Mouse (Mus musculus) gastrocnemius, adult 8-10 months (tissue): ENCODE results near the gene Hoxd8. TPM values are rescaled to one million over a fixed set of nuclear protein-coding genes. Genes with fewer than 3 reads are reported as not detected.

ENCODE experiments used
- DNase-seq, 2 experiments: peaks; one replicate each; pipeline ENCODE4 v3.0.0; 2022; ENCODE audit warnings: low spot score in 2 of 2
- total RNA-seq, 4 experiments: library from RNA; stranded (reverse); gene quantifications; 2 replicates each; pipeline ENCODE4 v1.2.4; 2022

Hoxd8 gene
- total RNA-seq, 4 experiments from 2014 or later, result 46.8 to 53.5 (median 51.3) TPM

DNA sequence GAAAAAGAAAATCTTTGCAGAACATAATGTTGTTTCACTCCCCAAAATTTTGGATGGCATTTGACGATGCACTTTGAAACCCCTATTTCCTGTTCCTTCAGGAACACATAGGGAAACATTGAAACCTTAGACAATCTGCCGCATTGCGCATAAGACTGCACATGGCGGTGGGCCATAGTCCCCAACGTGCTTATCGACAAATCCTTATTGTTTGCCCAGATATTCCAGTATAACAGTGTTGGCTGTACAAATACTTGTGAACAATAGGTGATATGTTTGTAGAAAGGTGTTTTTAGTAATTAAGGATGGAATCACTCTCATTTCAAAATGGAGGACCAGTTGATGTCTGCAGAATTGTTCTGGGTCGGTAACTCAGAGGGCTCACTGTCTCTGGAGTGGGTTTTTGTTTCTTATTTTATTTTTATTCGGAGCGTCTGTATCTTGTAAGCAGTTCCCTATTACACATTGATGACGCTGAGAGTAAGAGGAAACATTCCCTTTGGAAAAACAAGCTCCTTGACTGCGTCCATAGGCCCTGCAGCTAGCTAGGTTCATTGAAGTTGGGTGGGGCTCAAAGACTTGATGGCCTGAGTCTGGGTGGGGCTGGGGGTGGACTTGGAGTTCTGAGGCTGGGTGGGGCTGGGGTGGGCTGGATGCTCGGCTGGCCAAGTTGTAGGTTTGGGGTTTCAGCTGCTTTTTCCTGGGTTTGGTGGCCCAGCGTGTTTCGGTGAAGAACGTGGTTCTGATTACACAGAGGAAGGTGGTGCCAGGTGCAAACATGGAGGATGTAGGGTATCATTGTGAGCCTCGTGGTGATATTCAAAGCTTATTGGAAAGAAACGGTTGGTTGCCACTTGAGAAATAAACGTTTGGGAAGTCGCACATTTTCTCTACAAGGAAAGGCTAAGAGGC lies 9.1 kb downstream of the Hoxd8 start:
- no peak for DNase-seq

DNA sequence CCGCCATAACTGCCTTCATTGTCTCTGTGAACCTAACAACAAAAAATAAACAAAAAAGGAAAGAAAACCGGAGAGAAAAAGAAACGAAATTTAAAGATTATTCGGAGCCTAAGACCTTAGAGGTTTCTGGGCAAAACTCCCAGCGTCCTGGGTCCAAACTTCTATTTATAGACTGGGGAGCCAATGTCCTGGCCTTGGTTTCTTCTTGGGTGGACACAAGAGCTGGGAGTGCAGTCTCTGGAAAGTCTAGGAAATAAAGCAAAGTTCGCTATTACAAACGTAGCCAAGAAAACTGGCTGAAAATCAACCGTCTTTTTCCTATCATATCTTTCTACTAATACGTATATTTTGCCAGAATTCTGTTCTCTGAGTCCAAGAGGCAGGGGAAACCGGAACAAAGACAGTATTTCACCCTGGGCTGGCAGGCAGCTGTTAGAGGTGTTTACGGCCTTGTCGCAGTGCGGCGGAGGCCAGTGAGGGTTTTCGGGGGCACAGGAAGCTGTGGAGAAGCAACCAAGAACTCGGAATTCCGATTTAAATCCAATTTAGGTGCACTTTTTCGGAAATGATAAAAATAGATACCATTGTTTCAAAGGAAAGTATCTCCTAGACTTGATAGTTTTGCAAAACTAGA lies 9.9 kb downstream of the Hoxd8 start:
- DNase-seq, result no peak

DNA sequence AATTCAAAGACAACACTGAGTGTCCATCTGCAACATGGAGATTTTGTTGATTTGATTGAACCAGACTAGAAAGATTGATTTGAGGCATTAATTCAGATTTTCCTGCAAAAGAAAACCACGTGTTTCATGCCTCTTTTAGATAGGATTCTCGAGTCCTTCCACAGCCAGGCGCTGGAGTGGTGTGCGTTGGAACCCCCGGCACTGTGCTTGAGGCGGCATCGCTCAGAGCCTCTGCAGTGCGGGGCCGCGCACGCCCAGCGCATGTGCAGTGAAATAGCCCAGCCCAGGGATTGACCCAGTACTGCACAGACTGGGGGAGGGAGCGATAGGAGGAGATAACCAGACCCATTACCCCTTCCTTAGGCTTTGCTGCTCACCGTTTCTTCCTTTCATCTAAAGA lies 10.5 kb downstream of the Hoxd8 start:
- DNase-seq, result no peak

DNA sequence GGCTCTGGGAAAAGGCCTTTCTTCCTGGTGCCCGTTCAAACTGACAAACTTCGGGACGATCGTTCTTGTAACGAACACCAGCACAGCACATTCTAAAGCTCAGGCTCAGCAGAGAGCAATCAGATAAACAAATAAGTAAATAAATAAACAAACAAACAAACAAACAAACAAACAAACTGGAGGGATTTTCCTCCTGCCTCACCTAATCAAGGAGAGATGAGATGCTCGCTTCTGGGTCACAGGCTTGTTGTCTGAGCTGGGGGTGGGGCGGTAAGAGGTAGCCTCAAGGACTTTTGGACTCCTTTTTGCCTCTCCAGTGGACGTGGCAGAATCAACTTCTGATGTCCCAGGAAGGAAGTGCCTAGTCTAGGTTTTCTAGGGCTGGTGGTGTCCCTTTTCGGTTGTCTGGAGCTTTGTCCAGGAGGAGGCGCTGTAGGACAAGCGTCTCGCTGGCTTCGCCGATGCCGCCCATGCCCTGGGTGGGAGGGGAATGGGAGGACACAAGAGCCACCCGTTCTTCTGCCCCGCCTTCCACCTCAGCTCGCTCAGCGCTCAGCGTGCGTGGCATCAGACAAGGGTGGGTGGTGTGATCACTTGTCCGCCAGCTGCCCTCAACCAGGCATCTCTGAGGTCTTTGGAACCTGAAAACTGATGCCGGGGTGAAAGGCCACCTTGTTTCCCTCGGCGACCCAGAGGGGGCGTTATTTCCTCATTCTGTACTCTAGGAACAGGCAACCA lies 11.3 kb downstream of the Hoxd8 start:
- peak; percentile 72 to 79 for DNase-seq

GRCm38 (mm10) chr2:74720384-74720783 lies 16.0 kb downstream of the Hoxd8 start:
- DNase-seq, result no peak

GRCm38 (mm10) chr2:74720955-74721491 lies 16.6 kb downstream of the Hoxd8 start:
- no peak for DNase-seq

DNA sequence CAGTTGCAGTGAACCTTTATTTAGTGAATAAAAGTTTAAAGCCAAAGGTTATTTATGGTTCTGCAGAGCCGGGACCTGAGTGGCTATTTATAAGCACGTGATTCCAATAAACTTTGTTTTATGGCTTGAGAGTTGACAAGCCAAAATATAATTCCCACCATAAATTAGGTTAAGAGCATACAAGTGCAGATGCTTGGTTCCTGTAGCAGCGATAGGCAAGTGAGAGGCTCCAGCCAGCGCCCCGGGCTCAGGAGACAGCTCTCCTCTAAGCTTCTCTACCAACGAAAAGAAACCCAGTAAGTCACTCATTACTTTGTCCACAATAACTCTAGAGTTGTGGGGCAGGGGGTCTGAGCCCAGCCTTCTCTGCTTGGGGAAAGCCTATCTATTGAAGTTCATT lies 17.5 kb downstream of the Hoxd8 start:
- DNase-seq, result no peak

- no peak for DNase-seq
These were observed 18.5 kb downstream of the Hoxd8 start for GRCm38 (mm10) chr2:74722949-74723348.

- no peak for DNase-seq
These were observed 20.0 kb downstream of the Hoxd8 start for GRCm38 (mm10) chr2:74724244-74725015.

GRCm38 (mm10) chr2:74725171-74725570 lies 20.8 kb downstream of the Hoxd8 start:
- DNase-seq, result no peak

DNA sequence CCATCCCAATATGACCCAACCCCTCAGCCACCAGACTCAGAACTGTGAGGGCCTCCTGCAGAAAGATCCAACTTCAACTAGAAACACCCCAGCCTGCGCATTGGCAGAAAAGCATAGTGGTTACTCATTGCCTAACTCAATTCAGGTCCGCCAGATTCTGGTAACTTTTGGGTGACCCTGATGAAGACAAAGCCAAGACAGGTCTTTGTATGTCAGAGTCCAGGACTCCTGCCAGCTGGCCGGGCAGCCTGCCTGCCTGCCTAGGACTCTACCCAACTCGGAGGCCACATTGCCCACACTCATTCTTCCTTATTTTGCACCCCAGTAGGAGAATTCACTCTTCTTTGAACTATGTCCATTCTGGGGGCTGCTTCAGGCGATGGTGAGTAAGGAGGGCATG lies 22.1 kb downstream of the Hoxd8 start, which contains the start of gene Gm28230:
Gm28230 (plus strand) TSS at position 178 of the 400 bp plus-strand sequence.
- DNase-seq, result no peak

DNA sequence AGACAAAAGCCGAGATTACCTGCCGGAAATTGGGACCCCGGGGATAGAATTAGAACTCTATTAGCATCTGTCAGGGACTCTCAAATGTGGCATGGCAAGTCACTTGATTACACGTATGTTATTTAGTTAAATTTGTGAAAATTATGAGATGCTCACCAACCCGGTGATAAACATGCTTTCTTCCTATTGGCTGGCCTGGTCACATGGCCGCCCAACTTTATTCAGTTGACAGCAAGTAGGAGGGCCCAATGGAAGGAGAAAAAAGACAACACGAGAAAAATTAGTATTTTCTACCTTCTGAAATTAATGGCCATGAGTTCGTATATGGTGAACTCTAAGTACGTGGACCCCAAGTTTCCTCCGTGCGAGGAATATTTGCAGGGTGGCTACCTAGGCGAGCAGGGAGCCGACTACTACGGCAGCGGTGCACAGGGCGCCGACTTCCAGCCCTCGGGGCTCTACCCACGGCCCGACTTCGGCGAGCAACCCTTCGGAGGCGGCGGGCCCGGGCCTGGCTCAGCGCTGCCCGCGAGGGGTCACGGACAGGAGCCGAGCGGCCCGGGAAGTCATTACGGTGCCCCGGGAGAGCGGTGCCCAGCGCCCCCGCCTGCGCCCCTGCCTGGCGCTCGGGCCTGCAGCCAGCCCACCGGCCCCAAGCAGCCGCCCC lies 22.7 kb downstream of the Hoxd8 start:
- DNase-seq, result no peak

GRCm38 (mm10) chr2:74727640-74728302 lies 23.4 kb downstream of the Hoxd8 start:
- no peak for DNase-seq

- DNase-seq, result no peak
These were observed 23.9 kb downstream of the Hoxd8 start for GRCm38 (mm10) chr2:74728303-74728680.

GRCm38 (mm10) chr2:74730331-74730730 lies 25.9 kb downstream of the Hoxd8 start:
- DNase-seq, result no peak

DNA sequence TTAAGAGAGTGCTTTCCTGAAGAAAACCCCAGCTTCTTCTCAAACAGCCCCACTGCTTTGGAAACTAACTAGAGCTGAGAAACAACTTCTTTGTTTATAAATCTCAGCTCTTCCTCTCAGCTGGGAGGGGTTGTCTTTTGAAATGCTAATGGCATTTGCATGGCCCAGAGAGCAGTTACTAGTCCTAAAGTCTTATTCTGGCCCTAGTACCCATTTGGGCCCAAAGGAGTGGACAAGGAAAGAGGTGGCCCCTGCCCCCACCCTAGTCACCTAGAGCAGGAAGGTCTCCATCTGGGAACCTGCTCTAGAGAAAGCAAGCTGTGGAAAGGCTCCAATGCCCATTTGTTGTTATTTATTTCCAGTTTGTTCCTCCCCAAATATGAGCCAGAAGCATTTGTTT lies 26.6 kb downstream of the Hoxd8 start:
- DNase-seq, result no peak

- DNase-seq, result no peak
These were observed 27.5 kb downstream of the Hoxd8 start for GRCm38 (mm10) chr2:74731799-74732512.

DNA sequence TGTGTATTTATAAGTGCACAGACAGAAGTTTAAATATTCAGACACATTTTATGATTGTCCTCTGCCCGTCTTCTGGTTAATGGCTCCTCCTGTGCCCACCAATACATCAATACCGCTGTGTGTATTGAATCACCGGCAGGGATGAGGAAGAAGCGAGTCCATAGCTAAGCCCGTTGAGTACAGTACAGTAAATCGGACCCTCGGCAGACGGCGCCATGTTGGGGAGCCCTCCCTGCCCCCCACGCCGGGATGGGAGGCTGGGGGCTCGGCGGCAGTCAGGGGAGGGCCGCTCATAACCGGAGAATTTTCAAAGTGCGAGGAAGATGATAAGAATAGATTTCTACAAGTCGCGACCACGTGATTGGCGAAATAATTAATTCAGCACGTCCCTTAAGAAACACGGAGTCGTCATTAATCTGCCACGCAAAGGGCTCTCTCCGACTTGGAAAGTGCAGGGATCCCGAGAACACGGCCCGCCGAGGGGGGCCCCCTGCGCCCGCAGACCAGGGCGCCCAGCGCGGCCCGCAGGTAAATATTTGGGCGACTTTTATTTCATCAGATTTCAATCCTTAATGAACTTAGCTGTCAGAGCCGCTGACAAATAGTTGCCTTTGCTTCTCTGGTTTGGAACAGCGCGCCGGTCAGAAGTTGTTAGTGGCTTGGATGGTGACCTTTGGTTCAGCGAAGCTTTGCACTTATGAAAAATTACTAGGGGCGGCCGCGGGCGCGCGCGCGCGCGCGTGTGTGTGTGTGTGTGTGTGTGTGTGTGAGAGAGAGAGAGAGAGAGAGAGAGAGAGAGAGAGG lies 28.3 kb downstream of the Hoxd8 start:
- DNase-seq, result no peak
